Mouse (Mus musculus) megakaryocyte-erythroid progenitor cell, adult 5-6 weeks (primary cell): Measurements from ENCODE around the gene Ctxn2. TPM values are rescaled to one million over a fixed set of nuclear protein-coding genes. Genes with fewer than 3 reads are reported as not detected.
"Not testable (repeated sequence)": the region's sequence is repeated elsewhere in the genome, so short reads cannot be mapped to it uniquely, and the experiment has no call there.

Source experiments
- ATAC-seq: replicated peaks from 2 replicates; pipeline ENCODE4 v1.8.0; 2016; ENCODE audit warnings: mild to moderate bottlenecking, inconsistent platforms; ENCODE audit not compliant: severe bottlenecking, poor library complexity, low FRiP score, low TSS enrichment
- total RNA-seq, 2 experiments: library from RNA; stranded (forward) in 1 of 2; stranded (reverse) in 1 of 2; fragments of 200-1000, 215-1000 nt in 1 of 2; fragments of >200 nt in 1 of 2; fragmentation: Nextera tagmentation in 1 of 2; gene quantifications; 2 replicates each; pipeline ENCODE4 v1.2.3; 2014 to 2017

Gene Ctxn2
- not detected in 2 replicates for total RNA-seq (2014; fragmentation: Nextera tagmentation)
- not detected in 2 replicates for total RNA-seq (2017)

DNA sequence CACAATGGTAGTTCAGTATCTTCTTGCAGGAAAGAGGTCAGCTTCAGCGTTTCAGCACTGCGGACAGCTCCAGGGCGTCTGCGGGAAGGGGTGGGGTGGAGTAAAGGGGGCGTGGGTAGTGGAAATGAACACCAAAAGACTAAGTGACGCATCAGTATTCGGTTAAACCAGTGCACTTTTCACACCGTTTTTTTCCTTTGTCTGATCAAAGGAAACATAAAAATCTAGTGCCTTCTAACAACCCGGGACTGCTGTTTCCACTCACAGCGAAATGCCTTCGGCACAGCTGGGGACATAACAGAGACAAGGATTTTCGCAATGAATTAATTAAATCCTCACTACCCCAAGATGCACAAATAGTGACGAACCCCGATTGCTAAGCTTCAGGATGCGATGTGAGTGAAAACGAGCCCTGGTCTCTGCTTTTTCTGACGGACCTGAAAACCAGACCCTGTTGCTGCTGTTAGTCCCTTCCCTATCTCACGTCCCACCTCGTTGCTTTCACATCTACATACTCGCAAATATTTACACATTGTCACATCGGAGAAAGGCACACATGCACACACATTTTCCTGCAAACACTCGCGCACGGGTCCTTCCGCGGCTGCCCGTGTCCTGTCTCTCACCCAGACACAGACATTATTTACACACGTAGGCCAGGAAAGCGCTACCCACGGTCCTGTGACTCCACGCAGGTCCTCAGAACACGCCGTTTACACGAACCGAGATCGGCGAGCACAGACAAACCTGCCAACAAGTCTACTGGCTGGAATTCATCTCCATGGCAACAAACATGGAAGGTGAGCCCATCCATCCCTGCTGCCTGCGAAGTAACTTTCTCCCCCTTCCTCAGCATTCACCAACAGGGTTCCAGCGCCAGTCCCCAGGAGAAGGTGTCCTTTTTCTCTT lies at the start of gene Ctxn2:
TSS of gene Ctxn2 (plus strand) at position 790 of the 909 bp plus-strand sequence.
- ATAC-seq = peak; percentile 99

DNA sequence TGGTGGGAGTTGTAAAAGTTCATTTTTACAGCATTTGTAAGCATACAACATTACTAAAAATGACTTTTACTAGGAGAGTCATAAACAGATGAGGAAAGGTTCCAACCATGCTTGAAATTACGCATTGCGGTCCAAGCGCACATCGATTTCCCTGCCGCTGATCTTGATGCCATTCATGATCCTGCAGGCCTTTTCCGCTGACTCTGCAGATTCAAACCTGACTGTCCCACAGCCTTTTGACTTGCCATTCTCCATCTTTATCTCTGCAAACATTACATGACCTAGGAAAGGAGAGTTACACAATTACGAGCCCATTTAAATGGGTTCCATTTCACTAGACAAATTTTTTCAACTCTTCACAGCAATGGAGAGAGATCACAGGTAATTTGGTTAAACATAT lies 47.7 kb upstream of the Ctxn2 start:
- no peak for ATAC-seq

DNA sequence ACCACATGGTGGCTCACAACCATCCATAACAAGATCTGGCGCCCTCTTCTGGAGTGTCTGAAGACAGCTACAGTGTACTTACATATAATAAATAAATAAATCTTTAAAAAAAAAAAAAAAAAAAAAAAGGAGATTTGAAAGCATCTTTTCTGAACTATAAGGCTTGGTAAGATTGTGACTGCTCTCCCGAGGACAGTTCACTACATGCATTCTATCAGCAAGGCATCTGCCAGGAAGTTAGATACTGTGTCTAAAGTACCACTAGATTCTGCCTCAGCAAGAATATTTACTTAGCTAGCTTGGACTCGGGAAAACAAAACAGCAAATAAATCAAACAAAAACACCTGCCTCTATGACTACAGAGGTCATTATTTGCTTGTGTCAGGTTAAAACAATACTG lies 44.4 kb upstream of the Ctxn2 start:
- ATAC-seq = not testable (repeated sequence)

DNA sequence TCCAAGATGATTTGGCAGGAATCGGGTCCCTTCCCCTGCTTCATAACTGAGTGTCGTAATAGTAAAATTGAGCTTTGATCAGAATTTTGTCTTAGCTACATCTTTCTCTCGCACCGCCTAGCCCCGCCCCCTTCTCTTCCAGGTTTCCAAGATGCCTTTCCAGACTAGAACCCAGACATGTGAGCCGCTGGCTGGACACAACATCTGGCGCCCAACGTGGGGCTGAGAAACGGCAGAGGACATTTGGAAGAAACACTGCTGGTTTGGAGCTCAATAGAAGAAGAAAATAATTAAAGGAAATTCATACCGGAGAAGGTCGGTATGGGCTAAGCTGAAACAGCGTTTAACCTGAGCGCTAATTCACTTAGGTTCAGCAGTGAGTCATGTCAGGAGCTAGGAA lies 32.0 kb upstream of the Ctxn2 start:
- ATAC-seq = not testable (repeated sequence)

DNA sequence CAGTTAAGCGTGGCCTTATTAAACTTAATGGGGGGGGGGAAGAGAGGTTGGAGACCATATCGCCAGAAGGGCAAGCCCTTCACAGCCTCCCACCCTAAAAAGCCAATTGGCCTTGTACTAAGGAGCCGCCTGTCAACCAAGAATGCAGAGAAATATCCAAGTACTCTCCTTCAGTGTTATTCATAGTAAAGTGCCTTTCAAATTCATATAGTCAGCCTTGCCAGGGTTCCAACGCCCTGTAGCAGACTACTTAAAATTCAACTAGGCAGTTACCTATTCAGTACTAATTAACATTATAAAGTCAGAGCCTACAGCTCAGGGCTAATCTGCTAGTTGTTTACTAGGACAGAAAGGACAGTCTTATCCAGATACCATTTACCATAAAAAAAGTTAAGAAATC lies 30.0 kb upstream of the Ctxn2 start:
- not testable (repeated sequence) for ATAC-seq

DNA sequence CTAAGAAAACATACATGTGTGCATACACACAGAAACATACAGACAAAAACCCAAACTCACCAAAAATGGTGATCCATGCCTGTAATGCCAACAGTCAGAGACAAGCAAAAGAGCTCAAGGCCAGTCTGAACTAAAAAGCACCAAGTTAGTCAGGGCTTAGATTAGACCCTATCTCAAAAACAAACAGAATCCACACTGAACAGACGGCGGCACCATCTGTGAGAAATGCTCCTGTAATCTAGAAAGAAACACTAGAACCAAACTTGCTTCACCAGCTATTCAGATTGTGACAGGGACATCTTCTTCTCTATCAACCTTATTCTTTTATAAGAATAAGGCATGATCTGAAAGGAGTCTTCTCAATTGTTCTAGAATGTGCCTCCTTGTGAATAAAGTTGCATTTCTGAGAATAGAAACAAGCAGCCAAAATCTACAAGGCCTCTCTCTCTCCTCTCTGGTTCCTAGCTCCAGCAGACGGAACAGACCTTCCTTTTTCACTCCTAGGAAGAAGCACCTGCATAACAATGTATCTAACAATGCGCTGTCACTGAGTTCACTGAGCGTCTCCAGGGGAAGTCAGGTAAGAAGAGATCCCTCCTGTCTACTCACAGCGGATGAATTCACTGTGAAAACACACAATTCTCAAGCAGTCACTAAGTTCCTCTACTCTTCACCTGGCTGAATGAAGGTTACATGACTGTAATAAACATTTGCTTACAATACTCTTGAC lies 16.9 kb upstream of the Ctxn2 start:
- peak; percentile 27; the same call in 1 of the 2 replicates for ATAC-seq

DNA sequence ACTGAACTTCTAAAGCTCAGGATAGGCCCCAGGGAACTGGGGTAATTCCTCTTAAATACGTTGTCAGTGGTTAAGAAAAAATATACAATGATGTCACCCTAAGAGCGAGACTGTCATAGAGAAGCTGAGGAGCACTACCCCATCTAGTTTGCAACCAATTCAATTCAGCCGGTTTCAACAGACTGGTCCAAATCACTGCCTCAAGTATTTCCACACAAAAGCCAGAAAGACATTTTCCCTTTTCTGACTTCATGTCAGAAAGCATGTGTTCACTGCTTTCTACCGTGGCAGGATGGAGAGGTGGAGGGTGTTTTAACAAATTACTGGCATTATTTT lies 14.2 kb upstream of the Ctxn2 start:
- ATAC-seq = no peak

DNA sequence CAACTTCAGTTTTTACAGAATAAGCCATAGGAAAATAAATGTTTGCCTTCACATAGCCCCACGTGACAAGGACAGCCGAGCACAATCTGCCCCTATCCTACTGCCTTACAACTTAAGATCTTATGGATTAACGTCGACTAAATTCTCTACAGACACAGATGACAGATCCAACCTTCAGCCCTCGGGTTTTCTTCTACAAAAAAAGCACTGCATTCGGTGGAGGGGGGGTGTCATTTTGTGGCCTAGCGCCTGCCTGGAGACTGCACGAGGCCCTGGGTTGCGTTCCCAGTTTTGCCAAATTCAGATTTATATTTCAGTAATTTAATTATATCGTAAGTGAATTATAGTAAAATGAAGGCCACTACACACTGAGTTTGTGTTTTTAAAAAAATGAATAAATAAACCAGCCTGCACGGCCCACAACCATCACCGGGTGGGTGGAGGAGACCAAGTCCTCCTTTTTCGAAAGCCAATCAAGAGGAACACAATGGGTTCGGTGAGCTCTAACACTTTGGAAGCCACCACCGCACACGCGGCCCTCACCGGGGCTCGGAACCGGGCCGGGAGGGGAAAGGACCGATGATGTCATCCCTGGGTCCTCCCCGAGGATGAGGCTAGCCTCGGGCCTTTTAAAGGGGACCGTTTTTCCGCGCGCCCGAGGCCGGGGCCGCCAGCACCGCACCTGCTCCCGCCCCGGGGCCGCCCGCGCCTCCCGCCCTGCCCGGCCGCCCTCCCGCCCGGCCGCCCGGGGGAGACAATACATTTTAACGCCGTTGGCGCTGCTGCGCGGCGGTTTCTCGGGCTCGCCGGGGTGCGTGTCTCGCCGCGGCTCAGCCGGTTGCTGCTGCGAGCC lies 13.6 kb upstream of the Ctxn2 start:
- peak; percentile 52 for ATAC-seq

DNA sequence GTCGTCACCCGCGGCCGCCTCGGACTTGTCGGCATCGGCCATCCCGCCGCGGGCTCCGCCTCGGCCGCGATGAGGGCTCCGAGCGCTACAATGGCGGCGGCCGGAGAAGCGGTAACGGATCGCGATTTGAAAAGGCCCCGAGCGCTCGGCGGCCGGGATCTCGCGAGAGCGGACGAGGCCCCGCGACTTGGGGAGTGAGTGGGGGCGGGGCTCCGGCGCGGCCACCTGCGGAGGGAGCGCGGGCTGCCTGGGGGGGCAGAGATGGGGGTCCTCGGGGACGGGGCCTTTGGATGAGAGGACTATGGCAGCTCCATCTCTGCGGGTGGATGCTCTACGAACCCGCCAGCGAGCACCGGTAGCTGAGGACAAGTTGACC lies 13.0 kb upstream of the Ctxn2 start, which contains the start of gene Myef2:
TSS of gene Myef2 (minus strand) at position 185 of the 376 bp plus-strand sequence.
- peak; percentile 78 for ATAC-seq

DNA sequence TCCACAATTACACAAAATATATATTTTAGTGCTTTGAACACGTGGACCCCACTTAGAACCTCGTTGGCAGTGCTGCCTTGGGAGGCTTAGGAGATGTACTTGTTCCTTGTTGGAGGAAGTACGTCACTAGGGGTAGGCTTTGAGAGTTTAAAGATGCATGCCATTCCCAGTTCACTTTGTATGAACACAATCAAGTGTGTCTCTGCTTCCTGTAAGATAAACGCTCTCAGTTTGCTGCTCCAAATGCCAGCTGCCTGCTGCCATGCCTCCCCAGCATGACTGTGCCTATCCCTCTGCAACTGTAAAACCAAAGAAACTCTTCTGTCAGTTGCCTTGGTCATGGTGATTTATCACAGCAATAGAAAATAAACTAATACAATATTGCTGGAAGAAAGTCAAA lies 10.7 kb upstream of the Ctxn2 start:
- ATAC-seq = peak; percentile 30; the same call in 1 of the 2 replicates

DNA sequence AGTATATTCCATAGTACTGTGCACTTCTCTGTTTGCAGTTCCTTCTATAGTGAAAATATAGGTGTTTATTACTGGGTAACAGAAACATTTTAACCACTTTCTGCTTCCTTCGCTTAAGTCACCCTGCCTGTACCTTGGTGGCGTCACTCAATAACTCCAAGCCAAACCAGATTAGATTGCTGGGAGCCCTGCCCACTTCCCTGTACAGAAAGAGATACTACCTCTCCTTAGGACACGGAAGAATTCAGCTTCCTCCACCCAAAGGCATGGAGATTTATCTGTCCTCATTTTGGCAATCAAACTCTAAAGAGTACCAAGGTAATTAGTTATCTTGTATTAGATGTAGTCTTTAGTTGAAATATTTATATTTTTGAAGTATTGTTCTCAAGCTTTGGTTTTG lies 9.7 kb upstream of the Ctxn2 start:
- no peak for ATAC-seq

DNA sequence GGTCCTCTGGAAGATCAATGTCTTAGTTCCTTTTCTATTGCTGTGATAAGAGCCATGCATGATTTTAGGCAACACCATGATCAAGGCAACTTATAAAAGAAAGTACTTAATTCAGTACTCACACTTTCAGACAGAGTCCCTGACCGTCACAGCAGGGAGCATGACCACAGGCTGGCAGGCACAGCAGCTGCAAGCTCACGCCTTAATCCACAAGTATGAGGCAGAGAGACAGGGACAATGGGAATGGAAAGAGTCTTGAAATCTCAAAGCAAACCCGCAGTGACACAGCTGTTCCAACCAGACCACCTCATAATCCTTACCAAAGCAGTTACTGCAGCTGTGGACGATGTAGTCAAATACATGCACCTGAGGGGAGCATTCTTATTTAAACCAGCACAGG lies 2.4 kb upstream of the Ctxn2 start:
- ATAC-seq = no peak

DNA sequence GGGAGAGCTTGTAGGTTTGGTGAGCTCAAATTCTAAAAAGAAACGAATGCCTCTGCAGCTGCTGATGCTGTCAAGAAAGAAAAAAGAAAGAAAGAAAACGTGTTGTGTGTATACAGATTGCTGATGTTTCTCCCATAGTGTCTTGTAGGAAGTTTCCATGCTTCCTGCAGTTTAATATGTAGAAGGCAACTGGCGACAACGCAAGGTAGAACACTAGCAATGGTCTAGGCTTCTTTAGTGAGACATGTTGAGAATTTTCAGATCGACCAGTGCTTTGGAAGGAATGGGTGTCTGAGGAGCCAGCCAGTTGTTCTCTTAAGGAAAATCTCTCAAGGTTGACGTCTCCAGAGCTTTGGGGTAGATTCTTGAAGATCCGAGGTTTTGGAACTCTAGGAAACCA lies 354 bp downstream of the Ctxn2 start:
- ATAC-seq = no peak

DNA sequence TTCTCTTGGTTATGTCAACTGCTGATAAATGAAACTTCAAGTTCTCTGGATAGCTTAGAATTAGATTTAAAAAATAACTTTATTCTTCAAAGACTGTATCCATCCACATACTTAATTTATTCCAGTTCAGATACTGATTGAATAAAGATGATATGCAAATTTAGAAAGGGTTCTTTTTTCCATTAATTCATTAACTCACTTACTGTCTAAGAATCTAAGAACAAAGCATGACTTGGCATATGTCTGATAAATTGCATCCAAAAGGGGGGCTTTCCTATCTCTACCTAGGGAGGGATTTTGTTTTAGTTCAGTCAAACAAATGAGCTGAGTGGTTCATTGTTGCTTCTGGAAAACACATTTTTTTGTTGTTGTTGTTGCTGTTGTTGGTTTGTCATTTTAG lies 5.8 kb downstream of the Ctxn2 start:
- no peak for ATAC-seq

DNA sequence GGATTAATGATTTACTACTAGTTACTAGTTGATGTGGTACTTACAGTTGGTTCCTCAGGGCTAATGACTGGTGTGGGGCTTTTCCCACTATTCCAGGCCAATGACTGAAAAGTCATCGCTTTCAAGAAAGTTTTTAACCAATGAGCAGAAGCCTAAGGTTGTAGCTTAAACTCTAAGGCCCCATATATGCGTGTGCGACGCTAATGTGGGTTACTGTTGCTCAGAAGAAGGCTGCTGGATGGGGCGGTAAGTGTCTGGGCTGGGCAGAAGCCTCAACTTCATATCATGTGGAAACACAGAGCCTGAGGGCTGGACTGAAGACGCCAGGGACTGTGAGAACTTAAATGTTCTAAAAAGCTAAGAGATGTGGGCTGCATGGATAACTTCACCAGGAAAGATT lies 15.9 kb downstream of the Ctxn2 start, which contains the start of gene Slc12a1:
TSS of gene Slc12a1 (plus strand) at position 118 of the 400 bp plus-strand sequence.
- no peak for ATAC-seq

DNA sequence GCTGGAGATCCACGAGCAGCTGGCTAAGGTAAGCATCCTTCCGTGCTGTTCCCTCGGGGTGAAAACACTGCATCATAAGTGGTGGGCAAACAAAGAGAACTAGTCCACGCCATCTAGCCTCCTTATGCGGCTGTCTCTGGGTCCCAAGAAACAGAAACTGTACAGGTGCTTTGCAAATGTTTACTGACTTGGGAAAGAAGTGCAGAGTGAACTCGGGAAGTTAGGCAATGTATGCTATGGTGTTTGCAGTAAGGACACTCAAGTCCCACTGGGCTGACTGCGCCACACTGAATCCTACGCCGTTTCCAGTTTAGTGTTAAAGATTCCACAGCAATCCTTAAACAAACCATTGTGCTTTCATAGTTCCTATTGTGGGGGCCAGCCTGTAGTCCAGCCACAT lies 17.8 kb downstream of the Ctxn2 start:
- no peak for ATAC-seq

DNA sequence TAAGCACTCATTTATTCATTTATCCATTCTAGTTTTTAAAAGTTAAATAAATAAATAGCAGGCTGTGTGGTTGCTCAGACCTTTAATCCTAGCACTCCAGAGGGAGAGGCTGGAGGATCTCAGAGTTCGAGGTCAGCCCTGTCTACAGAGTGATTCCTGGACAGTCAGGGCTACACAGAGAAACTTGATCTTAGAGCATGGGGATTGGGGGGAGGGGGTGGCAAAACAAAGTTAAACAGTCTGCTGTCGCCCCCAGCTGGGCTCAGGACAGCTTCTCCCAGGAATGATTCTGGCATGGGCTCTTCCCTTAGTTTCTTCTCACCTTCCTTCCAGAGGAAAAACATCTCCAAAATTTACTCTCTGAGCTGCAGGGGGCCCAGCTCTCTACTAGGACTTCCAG lies 19.0 kb downstream of the Ctxn2 start:
- no peak for ATAC-seq

DNA sequence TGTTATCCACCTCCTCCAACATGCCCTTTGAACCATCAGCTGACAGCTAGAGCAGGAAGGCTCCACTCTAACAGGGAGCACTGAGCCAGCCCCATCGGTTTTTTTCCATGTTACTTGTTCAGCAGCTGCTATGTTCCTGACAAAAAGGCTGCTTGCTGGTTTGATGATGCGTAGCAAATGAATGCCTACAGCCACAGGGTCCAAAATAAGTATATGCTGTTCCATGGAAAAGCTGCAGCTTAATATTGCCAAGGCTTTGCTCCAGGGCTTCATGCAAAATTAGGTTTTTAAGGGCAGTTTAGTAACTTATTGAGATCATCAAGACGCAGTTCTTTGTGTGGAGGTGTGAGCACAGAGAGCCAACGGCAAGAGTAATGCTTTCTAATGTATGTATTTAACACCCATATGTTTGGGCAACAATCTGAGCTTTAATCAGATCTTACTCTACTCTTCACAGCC lies 25.5 kb downstream of the Ctxn2 start:
- no peak for ATAC-seq

DNA sequence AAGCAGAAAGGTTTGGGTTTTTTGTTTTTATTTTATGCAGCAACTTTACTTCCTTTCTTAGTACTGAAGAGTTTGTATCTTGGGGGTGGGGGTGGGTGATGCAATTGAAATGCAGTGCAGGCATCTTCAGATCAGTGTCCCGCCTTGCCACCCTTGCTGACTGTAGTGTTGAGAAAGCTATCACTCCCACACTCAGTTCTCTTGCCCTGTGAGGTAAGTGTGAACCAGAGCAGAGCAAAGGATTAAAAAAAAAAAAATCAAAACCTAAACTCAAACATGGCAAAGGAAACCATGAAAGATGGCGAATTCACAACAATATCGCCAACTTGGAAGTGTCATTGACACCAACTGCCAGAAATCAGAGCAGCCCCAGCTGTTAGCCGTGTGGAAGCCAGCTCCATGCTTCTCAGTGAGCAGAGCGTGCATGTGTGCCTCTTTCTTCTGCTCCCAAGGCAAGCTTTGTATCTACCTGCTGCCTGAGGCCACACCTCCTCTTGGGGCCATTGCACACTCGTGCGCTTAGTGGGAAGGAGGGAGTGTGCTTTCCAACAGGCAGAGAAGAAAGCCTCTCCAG lies 41.8 kb downstream of the Ctxn2 start:
- ATAC-seq = no peak
